Mouse (Mus musculus) heart, embryonic 10.5 days (tissue): Measurements from ENCODE around the gene Sh2d6. TPM values are rescaled to one million over a fixed set of nuclear protein-coding genes. Genes with fewer than 3 reads are reported as not detected.
"Not testable (repeated sequence)": the region's sequence is repeated elsewhere in the genome, so short reads cannot be mapped to it uniquely, and the experiment has no call there.

Experiments used
- DNase-seq: peaks from one replicate; pipeline ENCODE4 v3.0.0-alpha.2; 2017; ENCODE audit warnings: low spot score
- H3K27ac ChIP-seq: fragments of 300-500 bp; sonication (generic); 2 replicates; pipeline ENCODE4 v1.5.1; 2016; ENCODE audit warnings: mild to moderate bottlenecking
- H3K27me3 ChIP-seq: fragments of 300-500 bp; sonication (generic); 2 replicates; pipeline ENCODE4 v1.6.1; 2016; ENCODE audit warnings: mild to moderate bottlenecking; ENCODE audit not compliant: poor library complexity, insufficient read depth, severe bottlenecking
- H3K36me3 ChIP-seq: fragments of 300-500 bp; sonication (generic); 2 replicates; pipeline ENCODE4 v1.6.1; 2016; ENCODE audit warnings: mild to moderate bottlenecking, moderate library complexity
- H3K4me1 ChIP-seq: fragments of 300-500 bp; sonication (generic); 2 replicates; pipeline ENCODE4 v1.6.1; 2016; ENCODE audit warnings: mild to moderate bottlenecking
- H3K4me3 ChIP-seq: fragments of 300-500 bp; sonication (generic); 2 replicates; pipeline ENCODE4 v1.5.1; 2016; ENCODE audit warnings: mild to moderate bottlenecking, moderate library complexity
- H3K9me3 ChIP-seq: fragments of 300-500 bp; sonication (generic); 2 replicates; pipeline ENCODE4 v1.6.1; 2016; ENCODE audit warnings: mild to moderate bottlenecking, moderate library complexity
- WGBS: fragments of 180-500 bp; shearing (Covaris S2); methylation state at CpG from one replicate; pipeline ENCODE4 v1.1.7; 2016; 5-methylcytosine and 5-hydroxymethylcytosine counted together
- polyA plus RNA-seq: library from polyadenylated mRNA; unstranded; fragments of >200 nt; fragmentation: Nextera tagmentation; extraction: Ambion mirVana; gene quantifications from 2 replicates; pipeline ENCODE4 v1.2.1, GENCODE M21; 2016

The Sh2d6 gene
- polyA plus RNA-seq, 1 experiment from 2014 or later = not detected

DNA sequence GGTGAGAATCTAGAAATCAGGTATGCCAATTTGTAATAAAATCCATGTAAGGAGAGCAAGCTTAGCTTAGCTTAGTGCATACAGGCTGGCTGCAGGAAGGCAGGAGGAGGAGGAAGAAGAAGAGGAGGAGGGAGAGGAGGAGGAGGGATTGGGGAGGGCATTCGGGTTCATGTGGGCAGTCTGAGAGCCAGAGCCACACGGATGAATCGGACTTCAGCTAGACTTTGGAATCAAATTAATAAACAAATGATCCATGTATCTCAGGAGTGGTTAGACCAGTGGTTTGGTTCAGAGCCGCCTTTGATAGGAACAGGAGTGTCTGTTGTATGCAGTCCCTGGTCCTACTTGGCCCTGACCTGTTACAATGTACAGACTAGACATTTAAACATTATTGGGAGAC, 36.6 kb downstream of the Sh2d6 start:
- H3K27ac ChIP-seq = no peak overlapping the region
- H3K9me3 ChIP-seq = no peaks in the 10 kb centered on the region
- H3K36me3 ChIP-seq = no peaks in the 10 kb centered on the region
- H3K4me1 ChIP-seq = peaks cover 22% of the 10 kb centered on the region
- H3K4me3 ChIP-seq = no peak overlapping the region
- no peaks in the 10 kb centered on the region for H3K27me3 ChIP-seq
- 80% methylated on average over 4 of the region's 4 CpGs for WGBS
- DNase-seq = no peak

DNA sequence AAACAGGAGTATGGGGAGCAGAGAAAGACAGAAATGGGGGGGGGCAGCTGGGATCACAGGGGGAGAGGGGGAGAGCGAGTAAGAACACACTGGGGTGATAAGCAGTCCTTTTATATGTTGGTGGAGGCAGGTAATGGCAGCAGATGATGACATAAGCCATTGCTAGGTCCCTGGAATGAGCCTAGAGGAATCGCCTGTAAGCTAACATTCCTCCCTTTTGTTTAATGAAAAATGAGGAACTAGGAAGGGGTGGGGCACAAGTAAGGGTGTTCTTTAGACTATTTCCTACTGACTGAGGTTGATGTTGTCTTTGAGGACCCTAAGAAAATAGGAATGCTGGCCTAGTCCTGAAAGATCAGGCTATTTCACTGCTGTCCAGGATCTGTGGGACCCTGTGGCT, 39.4 kb downstream of the Sh2d6 start:
- DNase-seq = no peak
- H3K4me1 ChIP-seq = no peaks in the 10 kb centered on the region
- H3K36me3 ChIP-seq = no peaks in the 10 kb centered on the region
- no peak overlapping the region for H3K27ac ChIP-seq
- 74% methylated on average over 2 of the region's 2 CpGs for WGBS
- H3K4me3 ChIP-seq = no peak overlapping the region
- no peaks in the 10 kb centered on the region for H3K27me3 ChIP-seq
- H3K9me3 ChIP-seq = no peaks in the 10 kb centered on the region

DNA sequence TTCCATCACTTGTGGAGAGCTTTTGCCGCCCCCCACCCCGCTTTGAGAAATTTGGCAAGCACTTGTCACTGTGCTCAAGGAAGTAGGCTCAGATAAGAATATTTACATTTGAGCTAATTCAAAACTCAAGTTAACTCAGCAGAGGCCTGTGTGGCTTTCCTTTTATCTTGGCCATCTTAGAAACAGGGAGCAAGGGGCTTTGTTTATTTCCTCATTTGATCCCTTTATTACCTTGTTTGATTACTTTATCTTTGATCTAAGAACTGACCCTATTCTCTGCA, 41.1 kb downstream of the Sh2d6 start:
- Histone ChIP-seq H3K4me3 (no peak overlapping the region), H3K27ac (no peak overlapping the region), H3K9me3 (no peaks in the 10 kb centered on the region), H3K4me1 (no peaks in the 10 kb centered on the region), H3K27me3 (no peaks in the 10 kb centered on the region), H3K36me3 (no peaks in the 10 kb centered on the region)
- WGBS = 62% methylated on average over 2 of the region's 2 CpGs
- no peak for DNase-seq

DNA sequence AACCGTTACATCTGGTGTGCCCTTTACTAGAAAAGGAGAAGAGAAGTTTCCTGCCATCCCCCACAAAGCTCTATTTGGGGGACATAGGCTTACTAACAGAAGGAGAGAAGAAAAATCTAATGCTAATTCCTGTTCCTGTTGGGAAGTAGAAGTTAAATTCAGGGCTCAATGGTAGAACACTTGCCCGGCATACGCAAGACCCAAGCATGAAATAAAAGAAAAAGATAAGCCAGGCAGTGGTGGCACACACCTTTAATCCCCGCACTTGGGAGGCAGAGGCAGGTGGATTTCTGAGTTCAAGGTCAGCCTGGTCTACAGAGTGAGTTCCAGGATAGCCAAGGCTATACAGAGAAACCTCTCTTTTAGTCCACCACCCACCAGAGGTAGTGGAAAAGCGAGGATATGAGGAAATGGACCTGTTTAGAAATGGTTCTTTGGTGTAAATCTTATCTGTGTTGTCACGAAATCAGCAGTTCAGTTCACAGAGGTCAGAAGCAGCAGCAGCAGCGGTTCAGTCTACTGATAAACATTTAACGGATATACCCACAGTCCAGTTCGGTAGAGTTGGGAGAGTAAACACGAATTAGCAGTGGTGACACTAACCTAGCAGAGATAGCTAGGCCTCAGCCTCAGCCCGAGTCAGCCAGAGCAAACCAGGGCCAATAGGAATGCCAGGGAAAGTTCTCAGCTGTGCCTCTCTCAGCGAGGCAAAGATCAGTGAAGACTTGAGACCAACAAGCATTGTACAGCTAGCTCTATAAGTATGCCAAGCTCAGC, 41.7 kb downstream of the Sh2d6 start:
- no peaks in the 10 kb centered on the region for H3K9me3 ChIP-seq
- no peak overlapping the region for H3K27ac ChIP-seq
- DNase-seq = no peak
- 77% methylated on average over 12 of the region's 12 CpGs for WGBS
- H3K4me1 ChIP-seq = no peaks in the 10 kb centered on the region
- H3K4me3 ChIP-seq = no peak overlapping the region
- H3K27me3 ChIP-seq = no peaks in the 10 kb centered on the region
- no peaks in the 10 kb centered on the region for H3K36me3 ChIP-seq

DNA sequence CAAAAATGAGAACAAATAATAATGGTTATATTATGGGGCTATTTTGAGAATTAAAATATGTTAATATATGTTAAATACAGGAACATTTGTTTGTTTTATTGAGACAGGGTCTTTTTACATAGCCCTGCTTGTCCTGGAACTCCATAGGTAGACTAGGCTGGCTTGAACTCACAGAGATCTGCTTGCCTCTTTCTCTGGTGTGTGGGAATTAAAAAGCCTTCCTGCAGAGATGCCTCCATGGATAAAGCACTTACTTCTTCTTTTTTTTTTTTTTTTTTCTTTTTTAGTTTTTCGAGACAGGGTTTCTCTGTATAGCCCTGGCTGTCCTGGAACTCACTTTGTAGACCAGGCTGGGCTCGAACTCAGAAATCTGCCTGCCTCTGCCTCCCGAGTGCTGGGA, 42.8 kb downstream of the Sh2d6 start:
- not testable (repeated sequence) for DNase-seq, H3K9me3 ChIP-seq, H3K4me1 ChIP-seq, H3K27ac ChIP-seq, H3K4me3 ChIP-seq, H3K27me3 ChIP-seq, H3K36me3 ChIP-seq
- 82% methylated on average over 3 of the region's 3 CpGs for WGBS

DNA sequence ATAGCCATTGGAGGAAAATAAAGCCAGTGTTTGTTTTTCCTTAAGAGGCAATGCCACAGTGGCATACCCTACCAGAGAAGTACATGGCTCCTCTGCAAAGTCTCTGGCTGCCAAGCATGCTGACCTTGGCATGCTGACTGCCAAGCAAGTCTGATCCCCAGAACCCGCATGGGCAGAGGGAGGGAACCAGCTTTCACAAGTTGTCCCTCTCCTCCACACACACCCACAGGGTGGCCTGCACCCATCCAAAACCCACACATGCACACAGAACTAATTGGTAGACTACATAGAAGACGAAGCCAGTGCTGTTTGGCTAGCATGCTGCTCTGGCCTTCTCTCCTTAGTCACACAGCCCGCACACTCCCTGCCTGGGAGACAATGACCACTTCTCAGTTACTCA, 43.9 kb downstream of the Sh2d6 start:
- Histone ChIP-seq H3K27ac (no peak overlapping the region), H3K4me3 (no peak overlapping the region), H3K4me1 (peaks cover 9% of the 10 kb centered on the region), H3K36me3 (no peaks in the 10 kb centered on the region), H3K9me3 (no peaks in the 10 kb centered on the region), H3K27me3 (no peaks in the 10 kb centered on the region)
- WGBS = 89% methylated on average over 3 of the region's 3 CpGs
- DNase-seq = no peak

DNA sequence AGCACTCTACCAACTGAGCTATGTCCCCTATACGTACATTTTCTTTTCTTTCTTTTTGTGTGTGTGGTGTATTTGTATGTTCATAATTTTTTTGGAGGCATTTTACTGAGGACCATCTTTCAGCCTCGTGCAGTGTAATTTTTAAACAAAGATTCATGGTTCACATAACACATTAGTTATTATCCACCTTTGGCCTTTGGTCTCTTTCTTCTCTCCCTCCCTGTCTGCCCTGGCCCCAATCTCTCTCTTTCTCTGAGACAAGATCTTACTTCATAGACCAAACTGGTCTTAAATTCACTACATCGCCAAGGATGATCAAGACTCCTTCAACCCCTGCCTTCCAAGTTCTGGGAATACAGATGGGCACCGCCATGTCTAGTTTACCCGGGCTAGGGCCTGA, 44.7 kb downstream of the Sh2d6 start:
- Histone ChIP-seq H3K4me1 (peaks cover 9% of the 10 kb centered on the region), H3K27ac (no peak overlapping the region), H3K36me3 (no peaks in the 10 kb centered on the region), H3K4me3 (no peak overlapping the region), H3K27me3 (no peaks in the 10 kb centered on the region), H3K9me3 (no peaks in the 10 kb centered on the region)
- 82% methylated on average over 5 of the region's 5 CpGs for WGBS
- DNase-seq = no peak

DNA sequence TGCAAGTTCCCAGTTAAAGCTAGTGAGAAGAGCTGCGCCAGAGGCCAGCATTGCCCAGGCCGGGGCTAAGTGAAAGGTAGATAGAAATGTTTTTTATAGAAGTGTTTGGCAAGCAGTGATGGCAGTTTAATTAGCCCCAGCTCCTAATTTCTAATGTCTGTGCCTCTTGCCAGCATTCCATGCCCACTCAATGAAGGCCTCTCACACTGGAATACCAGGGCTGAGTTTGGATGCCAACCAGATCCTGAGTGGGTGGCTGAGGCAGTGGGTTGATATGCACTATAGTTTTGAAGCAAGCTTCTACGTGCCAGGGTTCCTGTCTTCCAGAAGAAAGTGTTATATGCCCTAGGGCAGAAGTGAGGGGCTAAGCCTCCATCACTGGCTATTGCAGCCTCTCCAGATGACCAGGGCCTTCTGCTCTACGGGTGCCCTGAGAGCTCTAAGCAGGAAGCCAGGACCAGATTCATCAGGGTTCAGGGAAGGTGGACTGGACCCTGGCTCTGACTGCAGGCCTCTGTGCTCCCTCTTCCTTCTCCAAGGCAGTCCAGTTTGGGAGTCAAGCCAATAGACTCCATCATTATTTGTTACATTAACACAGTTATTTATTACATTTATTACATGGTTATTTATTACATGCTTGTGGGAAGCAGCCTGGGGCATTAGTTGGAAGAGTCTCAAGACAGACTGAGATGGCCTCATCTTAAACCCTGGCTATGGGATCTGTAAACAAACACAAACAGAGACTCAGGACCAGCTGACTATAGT, 46.1 kb downstream of the Sh2d6 start:
- Histone ChIP-seq H3K4me3 (no peak overlapping the region), H3K4me1 (peaks cover 9% of the 10 kb centered on the region), H3K27me3 (no peaks in the 10 kb centered on the region), H3K27ac (no peak overlapping the region), H3K36me3 (no peaks in the 10 kb centered on the region), H3K9me3 (no peaks in the 10 kb centered on the region)
- 84% methylated on average over 4 of the region's 4 CpGs for WGBS
- no peak for DNase-seq

DNA sequence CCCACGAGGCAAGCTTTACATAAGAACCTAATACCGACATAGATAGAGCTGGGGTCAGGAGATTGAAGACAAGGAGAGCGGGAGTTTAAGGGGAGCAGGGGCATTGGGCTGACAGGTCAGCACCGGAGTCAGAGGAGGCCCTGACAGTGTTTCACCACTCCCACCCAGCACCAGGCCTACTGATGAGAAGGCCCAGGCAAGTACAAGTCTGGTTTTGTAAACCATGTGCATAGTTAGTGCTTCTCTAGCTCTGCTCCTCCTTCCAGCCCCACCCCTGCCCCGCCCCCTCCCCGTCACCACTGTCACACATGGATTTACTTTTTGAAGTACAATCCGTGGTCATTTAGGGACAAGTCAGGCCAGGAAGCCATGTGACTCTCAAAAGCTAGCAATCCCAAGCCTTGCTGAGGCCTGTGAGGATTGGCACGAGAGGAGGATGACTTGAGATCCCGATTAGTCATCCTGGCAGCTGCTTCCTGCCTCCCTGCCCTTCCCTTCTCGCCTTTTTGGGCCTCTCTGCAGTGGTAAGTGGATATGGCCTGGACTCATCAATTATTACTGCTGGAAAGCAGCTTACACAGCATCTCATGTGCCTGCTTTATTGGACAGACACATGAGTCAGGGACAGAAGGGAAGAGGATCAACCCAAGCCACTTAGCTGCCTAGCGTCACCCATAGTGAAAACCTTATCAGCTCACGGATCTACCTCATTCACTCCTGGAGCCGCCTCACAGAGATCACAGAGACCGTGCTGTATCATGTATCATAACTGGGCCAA, 48.1 kb downstream of the Sh2d6 start:
- WGBS = 61% methylated on average over 14 of the region's 14 CpGs

DNA sequence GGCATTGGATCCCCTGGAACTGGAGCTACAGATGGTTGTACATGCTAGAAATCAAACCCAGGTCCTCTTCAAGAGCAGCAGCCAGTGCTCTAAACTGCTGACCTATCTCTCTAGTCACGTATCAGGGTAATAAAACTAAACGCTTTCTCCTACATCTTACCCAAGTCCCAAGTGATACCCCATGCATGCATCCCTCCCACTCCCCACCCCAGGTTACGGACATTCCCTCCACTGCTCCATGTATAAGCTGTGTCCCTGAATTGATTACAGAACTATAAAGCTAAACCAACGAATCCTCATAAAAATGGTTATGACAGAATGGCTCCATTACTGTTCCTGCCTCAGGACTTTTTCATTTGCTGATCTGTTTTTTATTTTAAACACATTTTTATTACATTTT, 55.3 kb downstream of the Sh2d6 start:
- Histone ChIP-seq H3K4me1 (peaks cover 5% of the 10 kb centered on the region; the same call in 1 of the 2 replicates), H3K27ac (no peak overlapping the region), H3K9me3 (no peaks in the 10 kb centered on the region), H3K27me3 (no peaks in the 10 kb centered on the region), H3K4me3 (no peak overlapping the region), H3K36me3 (no peaks in the 10 kb centered on the region)
- no peak for DNase-seq
- WGBS = 83% methylated on average over 4 of the region's 4 CpGs

More for the DNA sequence above, 48.1 kb downstream of the Sh2d6 start:
- H3K4me3 ChIP-seq = no peak overlapping the region
- no peaks in the 10 kb centered on the region for H3K27me3 ChIP-seq
- DNase-seq = no peak
- H3K27ac ChIP-seq = no peak overlapping the region
- peaks cover 9% of the 10 kb centered on the region for H3K4me1 ChIP-seq
- H3K9me3 ChIP-seq = no peaks in the 10 kb centered on the region
- no peaks in the 10 kb centered on the region for H3K36me3 ChIP-seq

DNA sequence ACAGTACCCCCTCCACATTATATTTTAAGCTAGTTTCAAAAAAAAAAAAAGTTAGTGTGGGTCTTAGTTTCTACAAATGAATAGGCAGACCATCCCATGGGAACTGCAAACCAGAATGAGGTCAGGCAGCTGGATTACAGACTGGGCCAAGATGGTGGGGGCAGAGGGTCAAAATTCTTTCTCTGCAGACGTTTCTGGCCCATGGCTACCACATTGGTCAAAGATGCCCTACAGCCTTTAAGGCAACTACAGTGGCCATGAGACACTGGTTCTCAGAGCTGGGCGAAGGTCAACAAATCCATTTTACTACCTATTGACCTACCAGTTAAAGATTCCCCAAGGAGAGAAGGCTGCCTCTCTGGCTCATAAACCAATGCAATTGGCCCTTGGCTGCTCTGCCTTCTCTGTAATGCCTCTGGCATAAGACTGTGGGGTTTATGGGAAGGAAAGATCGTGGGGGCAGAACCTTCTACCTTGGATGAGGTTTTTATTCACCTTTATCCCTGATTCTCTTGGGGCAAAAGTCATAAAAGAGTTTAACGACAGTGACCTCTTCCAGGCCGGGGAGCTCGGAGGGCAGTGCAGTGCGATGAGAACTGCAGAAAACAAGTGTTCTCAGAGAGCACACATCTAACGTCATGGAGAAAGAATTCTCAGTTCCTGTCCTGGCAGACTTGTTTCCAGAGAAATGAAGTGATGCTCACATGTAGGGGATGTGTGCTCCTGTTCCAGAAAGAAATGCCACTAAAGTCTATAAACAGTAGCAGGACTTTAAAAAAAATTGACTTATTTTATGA, 55.9 kb downstream of the Sh2d6 start:
- no peaks in the 10 kb centered on the region for H3K9me3 ChIP-seq
- no peak overlapping the region for H3K4me3 ChIP-seq
- no peak overlapping the region for H3K27ac ChIP-seq
- no peak for DNase-seq
- no peaks in the 10 kb centered on the region for H3K27me3 ChIP-seq
- 72% methylated on average over 8 of the region's 8 CpGs for WGBS
- peaks cover 6% of the 10 kb centered on the region; the same call in 1 of the 2 replicates for H3K4me1 ChIP-seq
- no peaks in the 10 kb centered on the region for H3K36me3 ChIP-seq
